Mouse (Mus musculus): ENCODE measurements around the gene Coro1c.
A peak's percentile ranks its signal among the peaks of the same experiment; 100 is the strongest.

The Coro1c gene

DNA sequence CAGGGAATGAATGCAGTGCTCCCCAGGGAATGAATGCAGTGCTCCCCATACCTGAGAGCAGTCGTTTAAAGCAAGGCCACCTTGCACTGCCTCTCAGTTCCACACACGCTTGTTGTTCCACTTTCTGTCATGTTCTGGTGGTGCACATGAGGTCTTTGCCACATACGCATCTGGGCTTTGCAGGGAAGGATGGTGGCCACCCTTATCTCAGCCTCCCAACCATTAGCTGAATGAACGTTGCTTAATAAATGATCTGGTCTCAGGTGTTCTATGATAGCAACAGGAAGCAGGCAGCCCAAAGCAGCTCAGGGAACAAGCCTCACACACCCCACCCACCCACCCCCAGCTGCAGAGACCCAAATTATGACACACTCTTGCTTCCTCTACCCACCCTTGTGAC, 16.1 kb upstream of the Coro1c start:
- no peak for DNase-seq (ENCODE audit: extremely low spot score)

DNA sequence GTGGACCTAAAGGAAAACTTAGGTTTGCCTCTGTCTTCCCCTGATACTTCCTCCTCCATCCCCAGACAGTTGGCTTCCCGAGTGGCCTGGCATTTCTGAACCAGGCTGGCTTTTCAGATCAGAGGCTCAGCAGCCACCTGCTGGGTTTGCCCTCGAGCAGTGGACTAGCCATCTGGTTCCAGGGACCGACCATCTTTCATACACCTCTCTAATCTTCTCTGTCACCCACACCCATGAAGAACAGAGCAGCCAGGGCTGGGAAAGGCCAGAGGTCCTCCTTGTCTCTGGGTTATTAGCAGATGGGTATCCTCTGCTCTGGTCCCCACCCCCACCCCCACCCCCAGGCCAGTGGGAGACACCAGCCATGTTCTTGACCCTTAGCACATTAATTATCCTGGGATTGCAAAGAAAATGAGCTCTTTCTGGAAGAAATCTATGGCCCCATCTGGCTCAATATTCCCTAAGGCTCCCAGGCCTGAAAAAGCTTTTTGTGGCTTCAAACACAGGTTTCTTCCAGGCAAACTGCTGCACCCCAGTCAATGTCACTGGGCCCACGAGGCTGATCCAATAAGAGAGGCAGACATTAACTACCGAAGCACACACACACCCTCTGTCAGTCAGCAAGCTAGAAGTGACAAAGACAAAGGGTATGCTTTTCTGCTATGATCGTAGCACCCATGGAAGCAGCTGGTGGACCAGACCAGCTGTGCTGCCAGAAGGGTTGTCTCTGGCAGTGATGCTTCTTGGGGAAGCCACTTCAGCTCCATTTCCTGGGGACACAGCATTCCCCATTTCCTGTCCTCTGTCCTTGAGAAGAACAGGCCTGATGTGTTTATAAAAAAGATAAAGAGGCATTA, 13.0 kb upstream of the Coro1c start:
- peak; percentile 34 for DNase-seq (ENCODE audit: extremely low spot score)

DNA sequence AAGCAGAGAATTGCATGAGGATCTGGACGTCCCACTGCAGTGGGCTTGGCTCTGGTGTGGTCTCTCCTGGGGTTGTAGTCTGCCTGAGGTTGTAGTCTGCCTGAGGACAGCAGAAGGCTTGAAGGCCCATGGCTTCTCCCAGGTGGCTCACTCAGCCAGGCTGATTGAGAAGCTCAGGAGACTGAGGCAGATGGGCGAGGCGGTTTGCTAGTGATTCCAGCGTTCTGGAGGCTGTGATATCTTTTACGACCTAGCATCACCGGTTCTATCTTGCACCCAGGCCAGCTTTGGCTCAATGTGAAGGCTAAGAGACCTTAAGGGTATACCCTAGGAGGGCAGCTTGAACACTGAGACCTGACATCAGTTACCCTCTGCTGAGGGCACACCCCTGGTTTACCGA, 10.5 kb upstream of the Coro1c start:
- DNase-seq (ENCODE audit: extremely low spot score) = no peak

GRCm38 (mm10) chr5:113918654-113919053, 10.1 kb upstream of the Coro1c start:
- DNase-seq (ENCODE audit: extremely low spot score) = no peak

DNA sequence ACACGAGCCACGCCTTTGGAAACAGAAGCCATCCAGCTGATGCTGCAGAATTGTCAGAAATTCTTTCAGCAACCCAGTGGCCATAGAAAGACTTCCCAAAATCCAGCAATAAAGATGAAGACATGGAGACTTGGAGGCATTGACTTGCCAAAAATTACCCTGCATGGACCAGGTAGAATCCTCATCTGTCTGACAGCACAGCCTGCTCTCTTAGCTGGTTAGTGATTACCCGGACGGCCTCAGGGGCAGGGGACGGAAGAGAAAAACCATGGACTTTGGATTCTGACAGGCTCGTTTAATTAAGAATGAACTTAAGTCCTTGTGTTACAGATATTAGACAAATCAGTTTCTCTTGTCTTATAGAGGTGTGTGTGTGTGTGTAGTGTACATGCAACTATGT, 2.1 kb upstream of the Coro1c start:
- DNase-seq (ENCODE audit: extremely low spot score) = no peak

DNA sequence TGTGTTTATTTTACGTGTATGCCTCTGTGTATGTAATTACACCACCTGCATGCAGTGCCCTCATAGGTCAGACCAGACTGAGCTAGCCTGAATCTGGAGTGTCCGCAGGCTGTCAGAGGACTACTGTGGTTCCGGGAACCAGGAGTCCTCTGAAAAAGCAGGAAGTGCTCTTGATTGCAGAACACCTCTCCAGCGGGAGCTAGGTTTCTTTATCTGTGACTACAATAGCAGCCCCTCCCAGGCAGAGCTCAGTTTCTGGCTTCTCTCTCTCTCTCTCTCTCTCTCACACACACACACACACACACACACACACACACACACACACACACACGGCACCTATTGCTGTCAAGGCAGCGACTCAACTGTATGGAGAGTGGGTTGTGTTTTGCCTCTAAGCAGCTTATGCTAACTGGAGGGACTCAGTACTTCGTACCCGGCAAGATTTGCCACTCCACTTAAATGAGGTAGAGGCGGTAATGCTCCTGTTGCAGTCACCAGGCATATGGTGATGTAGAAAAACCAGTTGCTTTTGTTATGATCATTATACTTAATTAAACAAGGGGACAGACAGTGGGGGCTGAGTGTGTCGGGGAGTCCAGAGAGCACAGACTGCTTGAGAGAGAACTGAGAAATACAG, 1.6 kb upstream of the Coro1c start:
- no peak for DNase-seq (ENCODE audit: extremely low spot score)

- DNase-seq (ENCODE audit: extremely low spot score) = peak; percentile 63
Measured at GRCm38 (mm10) chr5:113907786-113908567, 581 bp downstream of the Coro1c start.

DNA sequence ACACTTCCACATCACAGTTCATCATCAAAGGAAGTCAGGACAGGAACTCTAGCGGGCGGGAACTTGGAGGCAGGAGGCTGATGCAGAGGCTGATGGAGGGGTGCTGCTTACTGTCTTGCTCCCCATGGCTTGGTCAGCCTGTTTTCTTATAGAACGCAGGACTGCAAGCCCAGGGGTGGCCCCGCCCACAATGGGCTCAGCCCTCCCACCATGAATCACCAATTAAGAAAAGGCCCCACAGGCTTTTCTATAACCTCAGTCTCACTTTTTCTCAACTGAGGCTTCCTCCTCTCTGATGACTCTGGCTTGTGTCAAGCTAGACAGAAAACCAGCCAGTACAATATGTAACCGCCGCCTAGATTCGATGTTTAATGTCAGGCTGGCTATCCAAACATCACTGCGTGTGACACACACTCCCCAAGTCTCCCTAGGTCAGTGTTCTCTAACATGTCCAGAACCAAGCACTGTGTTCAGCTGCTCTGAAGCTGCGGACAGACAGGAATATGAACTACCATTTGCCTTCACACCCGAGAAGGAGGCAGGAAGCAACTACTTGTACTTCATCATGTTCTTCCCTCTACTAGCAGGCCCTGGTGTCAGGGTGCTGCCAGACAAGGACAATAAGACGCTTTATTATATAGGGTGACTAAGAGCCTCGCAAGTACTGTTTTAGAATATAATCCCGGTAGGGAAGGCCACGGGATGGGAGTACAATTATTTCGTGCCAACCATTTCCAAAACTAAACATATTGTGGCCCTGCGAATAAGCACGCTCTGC, 1.4 kb downstream of the Coro1c start:
- DNase-seq (ENCODE audit: extremely low spot score) = no peak

GRCm38 (mm10) chr5:113904987-113905386, 3.6 kb downstream of the Coro1c start:
- DNase-seq (ENCODE audit: extremely low spot score) = no peak

- DNase-seq (ENCODE audit: extremely low spot score) = no peak
Measured at GRCm38 (mm10) chr5:113902983-113903382, 5.6 kb downstream of the Coro1c start.

GRCm38 (mm10) chr5:113902017-113902416, 6.5 kb downstream of the Coro1c start:
- DNase-seq (ENCODE audit: extremely low spot score) = no peak

- DNase-seq (ENCODE audit: extremely low spot score) = no peak
Measured at GRCm38 (mm10) chr5:113901074-113901571, 7.4 kb downstream of the Coro1c start.

GRCm38 (mm10) chr5:113899543-113899942, 9.0 kb downstream of the Coro1c start:
- DNase-seq (ENCODE audit: extremely low spot score) = no peak

- DNase-seq (ENCODE audit: extremely low spot score) = no peak
Measured at GRCm38 (mm10) chr5:113892005-113892404, 16.6 kb downstream of the Coro1c start.

DNA sequence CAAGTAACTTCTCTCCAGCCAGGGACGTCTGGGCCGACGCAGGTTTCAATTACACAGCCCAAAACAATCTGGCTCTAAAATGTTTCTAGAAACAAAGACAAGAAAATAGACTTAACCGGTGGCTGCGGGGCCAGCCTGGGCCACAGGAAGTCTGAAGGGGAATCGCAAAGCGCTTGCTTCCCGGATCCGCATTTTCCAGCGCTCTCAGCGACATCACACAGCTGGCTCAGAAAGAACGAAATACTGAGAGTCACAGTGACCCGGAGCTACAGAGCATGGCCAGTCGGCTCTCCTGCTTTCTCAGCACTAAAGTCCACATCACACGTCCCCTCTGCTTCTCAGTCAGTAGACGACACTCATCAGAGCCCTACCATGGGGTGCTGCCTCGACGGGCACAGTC, 17.7 kb downstream of the Coro1c start:
- no peak for DNase-seq (ENCODE audit: extremely low spot score)

GRCm38 (mm10) chr5:113889912-113890311, 18.6 kb downstream of the Coro1c start:
- no peak for DNase-seq (ENCODE audit: extremely low spot score)

DNA sequence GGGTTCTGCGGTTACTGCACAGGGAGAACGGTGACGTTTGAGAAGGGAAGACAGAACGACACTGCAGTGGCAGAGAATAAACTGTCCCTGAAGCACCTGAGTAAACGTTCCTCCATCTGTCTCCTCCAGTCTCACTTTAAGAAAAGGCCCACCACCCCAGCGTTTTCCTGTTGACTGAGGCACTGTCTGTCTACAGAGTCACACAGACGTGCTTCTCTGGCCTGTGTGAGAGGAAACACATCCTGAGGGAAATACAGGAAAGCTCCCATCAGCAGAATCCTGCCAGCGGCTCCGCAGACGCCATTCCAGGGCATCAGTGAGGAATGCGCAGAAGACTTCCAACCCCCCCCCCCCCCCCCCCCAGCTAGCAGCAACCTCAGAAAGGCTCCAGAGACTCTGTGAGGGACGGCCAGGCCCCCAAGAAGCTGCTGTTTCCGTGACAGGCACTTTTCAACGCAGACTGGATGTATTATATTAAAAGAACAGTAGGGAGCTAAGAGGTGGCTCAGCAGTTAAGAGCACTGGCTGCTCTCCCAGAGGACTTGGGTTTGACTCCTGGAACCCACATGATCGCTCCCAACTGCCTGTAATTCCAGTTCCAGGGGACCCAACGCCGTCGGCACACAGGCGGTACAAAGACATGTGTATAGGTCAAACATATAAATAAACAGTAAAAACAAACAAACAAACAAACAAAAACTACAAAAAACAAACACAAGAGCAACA, 19.2 kb downstream of the Coro1c start:
- DNase-seq (ENCODE audit: extremely low spot score) = no peak

DNA sequence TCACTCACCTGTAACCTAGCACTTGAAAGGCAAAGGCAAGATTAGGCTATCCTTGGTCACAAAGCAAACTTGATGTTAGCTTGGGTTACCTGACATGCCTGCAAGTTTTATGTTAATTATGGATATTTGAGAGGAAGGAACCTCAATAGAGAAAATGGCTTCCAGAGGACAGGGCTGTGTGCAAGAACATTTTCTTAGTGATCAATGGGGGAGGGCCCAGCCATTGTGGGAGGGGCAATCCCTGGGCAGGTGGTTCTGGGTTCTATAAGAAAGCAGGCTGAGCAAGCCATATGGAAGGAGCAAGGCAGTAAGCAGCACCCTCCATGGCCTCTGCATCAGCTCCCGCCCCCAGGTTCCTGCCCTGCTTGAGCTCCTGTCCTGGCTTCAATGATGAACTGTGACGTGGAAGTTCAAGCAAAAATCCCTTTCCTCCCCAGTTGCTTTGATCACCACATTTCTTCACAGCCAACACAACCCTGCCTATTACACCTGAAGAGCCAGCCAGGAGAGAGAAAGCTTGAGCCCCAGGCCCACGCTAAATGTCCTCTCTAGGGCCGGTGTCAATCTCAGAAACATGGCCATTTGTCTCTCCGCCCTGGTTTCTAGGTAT, 20.3 kb downstream of the Coro1c start:
- DNase-seq (ENCODE audit: extremely low spot score) = no peak

- no peak for DNase-seq (ENCODE audit: extremely low spot score)
Measured at GRCm38 (mm10) chr5:113887132-113887531, 21.4 kb downstream of the Coro1c start.

DNA sequence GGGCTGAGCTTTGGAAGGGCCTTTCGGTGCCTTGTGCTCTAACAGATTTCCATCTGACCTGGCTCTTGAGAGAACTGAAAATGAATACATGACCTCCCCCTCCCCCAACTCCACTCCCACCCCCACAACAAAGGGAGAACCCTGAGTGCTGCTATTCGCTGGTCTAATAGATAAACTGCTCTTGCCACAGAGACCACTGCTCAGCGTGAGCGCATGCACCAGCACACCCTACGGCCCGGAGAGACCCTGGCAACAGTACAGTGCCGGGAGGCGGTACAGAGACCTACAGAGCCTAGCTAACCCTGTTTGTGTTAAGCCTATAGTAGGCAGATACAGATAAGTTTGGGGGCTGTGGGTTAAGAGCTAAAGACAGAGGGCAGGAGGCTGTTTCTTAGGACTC, 22.9 kb downstream of the Coro1c start:
- DNase-seq (ENCODE audit: extremely low spot score) = no peak

Data from embryo, embryonic 9.5 days (tissue).